Mouse (Mus musculus) neural tube, embryonic 14.5 days (tissue): ENCODE results near the gene Epn2. TPM values are rescaled to one million over a fixed set of nuclear protein-coding genes. Genes with fewer than 3 reads are reported as not detected.

ENCODE experiments used
- ATAC-seq: fragments of 200-750 bp; cut with Nextera tagmentation; 2 replicates; pipeline ENCODE4 v1.8.0; 2017; ENCODE audit warnings: low read depth, mild to moderate bottlenecking, moderate TSS enrichment, moderate library complexity
- H3K27ac ChIP-seq: fragments of 300-500 bp; sonication (generic); 2 replicates; pipeline ENCODE4 v1.5.1; 2014; ENCODE audit warnings: low read depth, mild to moderate bottlenecking, control low read depth, low read length, moderate library complexity, mixed read lengths
- H3K27me3 ChIP-seq: fragments of 300-500 bp; sonication (generic); 2 replicates; pipeline ENCODE4 v1.6.1; 2014; ENCODE audit warnings: low read length; ENCODE audit not compliant: control insufficient read depth, insufficient read depth
- H3K36me3 ChIP-seq: fragments of 300-500 bp; sonication (generic); 2 replicates; pipeline ENCODE4 v1.6.1; 2014; ENCODE audit warnings: low read length, mixed read lengths; ENCODE audit not compliant: control insufficient read depth, insufficient read depth
- H3K4me1 ChIP-seq: fragments of 300-500 bp; sonication (generic); 2 replicates; pipeline ENCODE4 v1.6.1; 2014; ENCODE audit warnings: low read length; ENCODE audit not compliant: control insufficient read depth, insufficient read depth
- H3K4me2 ChIP-seq: fragments of 300-500 bp; sonication (generic); 2 replicates; pipeline ENCODE4 v1.6.1; 2014; ENCODE audit warnings: mild to moderate bottlenecking, low read depth, low read length, control low read depth
- H3K4me3 ChIP-seq: fragments of 300-500 bp; sonication (generic); 2 replicates; pipeline ENCODE4 v1.5.1; 2014; ENCODE audit warnings: low read depth, low read length, control low read depth, mixed read lengths
- H3K9ac ChIP-seq: fragments of 300-500 bp; sonication (generic); replicated peaks from 2 replicates; pipeline ENCODE4 v1.6.1; 2014; ENCODE audit warnings: low read depth, mild to moderate bottlenecking, control low read depth, low read length, mixed read lengths
- H3K9me3 ChIP-seq: fragments of 300-500 bp; sonication (generic); 2 replicates; pipeline ENCODE4 v1.6.1; 2016; ENCODE audit warnings: low read length; ENCODE audit not compliant: control insufficient read depth
- WGBS: fragments of 180-500 bp; shearing (Covaris S2); extraction: QIAGEN DNeasy Blood & Tissue Kit; methylation state at CpG from one replicate; pipeline ENCODE4 v1.1.7; 2014; 5-methylcytosine and 5-hydroxymethylcytosine counted together
- polyA plus RNA-seq: library from polyadenylated mRNA; unstranded; fragments of >200 nt; fragmentation: Nextera tagmentation; extraction: Ambion mirVana; gene quantifications from 2 replicates; pipeline ENCODE4 v1.2.1, GENCODE M21; 2014

Gene Epn2
- polyA plus RNA-seq, 1 experiment from 2014 or later = 74.8 TPM

DNA sequence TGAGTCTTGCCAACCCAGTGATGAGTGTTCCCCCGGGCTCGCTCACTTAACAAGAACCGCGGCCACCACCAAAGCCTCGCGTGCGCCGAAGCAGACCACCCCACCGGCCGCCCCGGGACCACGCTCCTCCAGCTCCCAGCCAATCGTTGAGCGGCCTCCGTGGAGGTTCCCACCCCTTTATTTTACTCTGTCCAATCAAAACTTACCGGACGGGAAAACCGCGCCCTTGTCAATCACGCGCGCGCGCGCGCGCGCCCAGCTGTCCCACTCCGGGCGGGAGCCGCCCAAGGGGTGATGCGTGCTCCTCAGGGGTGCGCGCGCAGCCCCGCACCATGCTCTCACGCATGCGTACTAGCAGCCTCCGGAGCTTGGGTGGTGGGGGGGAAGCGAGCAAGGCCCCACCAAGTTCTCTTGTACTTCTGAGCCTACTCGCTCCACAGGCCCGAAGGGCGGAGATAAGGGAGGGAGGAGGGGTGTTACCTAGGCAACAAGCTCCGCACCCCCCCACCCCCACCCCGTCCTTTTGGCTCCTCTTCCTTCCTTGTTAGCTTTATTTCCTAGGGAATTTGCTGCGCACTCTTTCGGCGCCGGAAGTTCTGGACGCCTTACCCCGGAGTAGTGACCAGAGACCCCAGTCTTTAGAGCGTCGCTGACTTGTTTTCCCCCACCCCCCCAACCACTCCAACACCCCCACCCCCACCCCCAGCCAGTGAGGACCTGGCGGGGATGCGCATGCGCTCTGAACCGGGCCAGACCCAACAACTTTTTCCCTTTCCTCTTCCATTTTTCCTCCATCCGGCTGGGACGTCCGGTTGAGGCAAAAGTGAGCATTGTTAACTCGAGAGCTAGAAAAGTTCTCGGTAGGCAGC lies 85.1 kb downstream of the Epn2 start, which contains the start of gene Mapk7:
Gene Mapk7, minus strand, starts transcription at position 278 of the 869 bp plus-strand sequence.
- Histone ChIP-seq H3K4me2 (peak within 1 kb of the TSS; percentile 51), H3K36me3 (peaks cover 20% of the 10 kb centered on the region), H3K27me3 (no peaks in the 10 kb centered on the region), H3K4me1 (peaks cover 7% of the 10 kb centered on the region), H3K9me3 (no peaks in the 10 kb centered on the region), H3K9ac (peak within 1 kb of the TSS; percentile 84), H3K4me3 (peak within 1 kb of the TSS; percentile 70), H3K27ac (peak within 1 kb of the TSS; percentile 88)
- ATAC-seq = peak; percentile 97
- WGBS = under 1% methylated on average over 53 of the region's 62 CpGs

DNA sequence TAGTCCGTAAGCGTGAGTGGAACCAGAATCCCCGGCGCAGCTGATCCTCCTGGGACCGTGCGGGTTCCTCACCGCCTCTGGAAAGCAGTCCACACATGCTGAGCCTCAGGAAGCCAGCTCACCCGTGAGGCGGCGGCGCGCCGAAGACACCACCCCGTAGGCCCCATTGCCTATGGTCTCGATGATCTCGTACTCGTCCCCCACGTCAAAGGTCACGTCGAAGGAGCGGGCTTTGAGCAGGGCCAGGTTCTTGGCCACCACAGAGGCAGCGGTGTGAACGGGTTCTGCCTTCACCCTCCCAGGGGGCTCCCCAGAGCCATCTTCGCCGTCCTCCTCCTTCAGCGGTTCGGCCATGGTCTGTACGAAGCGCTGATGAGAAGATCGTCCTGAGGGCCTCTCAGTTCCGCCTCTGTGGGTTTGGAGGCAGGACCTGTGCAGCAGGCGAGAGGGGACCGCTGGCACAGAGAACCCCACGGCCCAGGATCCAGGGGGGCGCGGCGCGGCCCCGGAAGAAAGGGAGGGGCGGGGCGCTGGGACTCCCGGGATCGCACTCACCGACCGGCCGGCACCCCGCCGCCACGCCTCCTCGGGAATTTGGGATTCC lies 85.9 kb downstream of the Epn2 start:
- WGBS = under 1% methylated on average over 50 of the region's 50 CpGs
- Histone ChIP-seq H3K27me3 (no peaks in the 10 kb centered on the region), H3K9me3 (no peaks in the 10 kb centered on the region), H3K4me1 (peaks cover 7% of the 10 kb centered on the region), H3K9ac (peak overlapping the region; percentile 84), H3K4me2 (peak overlapping the region; percentile 51), H3K27ac (peak overlapping the region; percentile 88), H3K4me3 (peak overlapping the region; percentile 70), H3K36me3 (peaks cover 26% of the 10 kb centered on the region)
- peak; percentile 69 for ATAC-seq

DNA sequence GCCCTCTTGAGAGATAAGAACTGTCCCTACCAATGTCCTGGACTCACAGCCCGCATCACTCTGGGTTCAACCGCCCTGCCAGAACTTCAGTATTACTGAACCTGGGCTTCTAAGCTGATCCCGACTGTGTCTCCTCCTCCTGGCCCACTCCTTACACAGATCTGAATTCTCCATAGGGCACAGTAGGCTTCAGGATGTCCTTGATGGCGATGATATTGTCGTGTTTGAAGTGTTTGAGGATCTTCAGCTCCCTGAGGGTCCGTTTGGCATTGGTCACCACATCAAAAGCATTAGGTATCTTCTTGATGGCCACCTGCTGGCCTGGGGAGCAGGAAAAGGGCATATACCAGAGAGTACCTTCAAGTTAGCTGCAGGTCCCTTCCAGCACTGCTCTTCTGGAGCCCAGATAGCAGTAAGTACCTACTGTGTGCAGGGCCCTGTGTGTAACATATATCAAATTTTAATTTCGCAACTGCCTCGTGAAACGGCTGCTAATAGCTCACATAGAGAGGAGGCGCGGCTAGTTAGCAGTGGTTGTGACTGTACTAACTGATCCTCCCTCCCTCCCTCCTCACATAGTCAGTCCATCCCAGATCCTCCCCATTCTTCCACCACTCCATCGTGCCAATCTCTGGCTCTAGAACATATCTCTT lies 86.6 kb downstream of the Epn2 start:
- ATAC-seq = no peak
- WGBS = 74% methylated on average over 12 of the region's 12 CpGs
- Histone ChIP-seq H3K4me1 (peaks cover 7% of the 10 kb centered on the region), H3K27ac (peak overlapping the region; percentile 88; the same call in 1 of the 2 replicates), H3K4me3 (peak overlapping the region; percentile 70), H3K36me3 (peaks cover 31% of the 10 kb centered on the region), H3K4me2 (peak overlapping the region; percentile 51), H3K9me3 (no peaks in the 10 kb centered on the region), H3K9ac (peak overlapping the region; percentile 84), H3K27me3 (no peaks in the 10 kb centered on the region)

DNA sequence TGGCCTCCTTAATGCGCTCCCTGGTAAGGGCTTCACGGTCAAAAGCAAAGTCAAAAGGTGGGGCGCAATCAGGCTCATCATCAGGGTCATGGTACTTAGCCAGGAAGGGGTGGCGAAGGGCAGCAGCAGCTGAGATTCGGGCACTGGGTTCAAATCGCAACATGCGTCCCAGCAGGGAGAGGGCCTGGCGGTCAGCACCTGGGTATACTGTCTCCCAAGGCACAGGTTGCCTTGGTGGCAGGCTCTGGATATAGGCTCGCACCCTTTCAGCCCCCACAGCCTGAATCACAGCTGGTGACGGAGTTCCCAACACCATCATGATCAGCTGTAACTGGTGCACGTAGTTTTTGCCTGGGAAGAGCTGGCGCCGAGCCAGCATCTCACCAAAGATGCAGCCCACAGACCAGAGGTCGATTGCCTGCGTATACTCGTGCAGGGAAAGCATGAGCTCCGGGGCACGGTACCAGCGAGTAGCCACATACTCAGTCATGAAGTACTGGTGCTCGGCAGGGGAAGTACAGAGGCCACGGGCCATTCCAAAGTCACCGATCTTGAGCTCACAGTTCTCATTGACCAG lies 88.5 kb downstream of the Epn2 start:
- H3K36me3 ChIP-seq = peaks cover 31% of the 10 kb centered on the region
- H3K27ac ChIP-seq = no peak overlapping the region
- no peak overlapping the region for H3K4me2 ChIP-seq
- H3K27me3 ChIP-seq = no peaks in the 10 kb centered on the region
- ATAC-seq = no peak
- H3K4me3 ChIP-seq = no peak overlapping the region
- no peaks in the 10 kb centered on the region for H3K9me3 ChIP-seq
- H3K9ac ChIP-seq = no peak overlapping the region
- H3K4me1 ChIP-seq = peaks cover 14% of the 10 kb centered on the region
- WGBS = 88% methylated on average over 22 of the region's 22 CpGs

DNA sequence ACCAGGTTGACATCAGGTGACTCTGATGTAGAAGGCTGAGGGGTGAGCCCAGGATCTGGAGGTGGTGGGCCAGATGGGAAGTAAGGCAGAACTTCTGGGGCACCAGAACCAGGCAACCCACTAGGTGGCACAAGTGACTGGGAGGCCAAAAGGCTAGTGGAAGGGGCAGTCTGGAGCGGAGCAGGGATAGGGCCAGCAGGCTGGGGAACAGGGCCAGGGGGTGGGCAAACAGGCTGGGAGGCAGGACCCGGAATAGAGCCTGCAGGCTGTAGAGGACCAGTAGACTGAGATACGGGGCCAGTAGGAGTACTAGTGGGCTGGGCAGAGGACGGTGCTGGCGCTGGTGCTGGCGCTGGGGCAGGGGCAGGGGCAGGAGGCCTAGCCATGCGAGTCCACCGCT lies 89.6 kb downstream of the Epn2 start:
- H3K9ac ChIP-seq = no peak overlapping the region
- H3K4me1 ChIP-seq = peaks cover 19% of the 10 kb centered on the region
- no peak overlapping the region for H3K4me3 ChIP-seq
- WGBS = 91% methylated on average over 6 of the region's 8 CpGs
- peaks cover 31% of the 10 kb centered on the region for H3K36me3 ChIP-seq
- H3K4me2 ChIP-seq = no peak overlapping the region
- H3K9me3 ChIP-seq = no peaks in the 10 kb centered on the region
- H3K27ac ChIP-seq = no peak overlapping the region
- H3K27me3 ChIP-seq = no peaks in the 10 kb centered on the region
- no peak for ATAC-seq

DNA sequence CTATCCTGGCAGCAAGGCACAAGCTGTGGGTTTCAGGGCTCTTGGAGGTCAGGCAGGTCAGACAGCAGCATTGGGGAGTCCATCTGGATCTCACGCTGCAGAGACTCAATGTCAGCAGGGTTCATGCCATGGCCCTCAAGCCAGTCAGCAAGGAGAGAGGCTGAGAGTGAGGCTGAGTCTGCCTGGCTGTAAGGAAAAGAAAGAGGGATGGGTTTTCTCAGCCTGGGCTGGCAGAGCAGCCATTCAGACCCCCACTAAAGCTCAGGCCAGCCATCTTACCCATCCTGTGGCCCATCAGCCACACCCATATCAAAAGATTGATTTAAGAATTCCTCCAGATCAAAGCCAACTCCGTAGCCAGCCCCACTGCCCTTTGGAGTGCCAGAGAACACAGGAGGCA lies 90.4 kb downstream of the Epn2 start:
- WGBS = 74% methylated on average over 2 of the region's 2 CpGs
- no peaks in the 10 kb centered on the region for H3K27me3 ChIP-seq
- no peak overlapping the region for H3K4me3 ChIP-seq
- H3K4me2 ChIP-seq = no peak overlapping the region
- peaks cover 26% of the 10 kb centered on the region for H3K4me1 ChIP-seq
- no peaks in the 10 kb centered on the region for H3K9me3 ChIP-seq
- H3K27ac ChIP-seq = no peak overlapping the region
- no peak for ATAC-seq
- no peak overlapping the region for H3K9ac ChIP-seq
- H3K36me3 ChIP-seq = peaks cover 31% of the 10 kb centered on the region

DNA sequence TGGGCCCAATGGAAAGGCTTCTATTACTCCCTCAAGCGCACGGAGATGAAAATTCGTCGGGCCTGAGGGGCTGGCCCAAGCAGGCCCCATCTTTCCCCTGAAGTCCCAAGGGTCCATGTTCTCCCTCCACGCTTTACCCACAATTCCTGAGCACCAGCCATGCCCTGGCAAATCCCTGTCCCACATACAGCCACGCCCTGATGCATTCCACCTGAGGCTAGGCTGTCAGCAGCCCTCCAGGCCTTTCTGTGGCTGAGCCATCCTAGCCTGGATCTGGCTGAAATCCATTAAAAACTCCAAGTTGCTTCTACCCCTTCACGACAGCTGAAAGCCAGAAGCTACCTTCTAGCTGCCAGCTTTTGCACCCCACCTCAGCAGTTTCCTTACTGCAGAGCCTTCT lies 91.6 kb downstream of the Epn2 start:
- H3K4me1 ChIP-seq = peaks cover 25% of the 10 kb centered on the region
- WGBS = 76% methylated on average over 7 of the region's 7 CpGs
- no peaks in the 10 kb centered on the region for H3K9me3 ChIP-seq
- H3K4me2 ChIP-seq = no peak overlapping the region
- H3K9ac ChIP-seq = no peak overlapping the region
- H3K4me3 ChIP-seq = no peak overlapping the region
- no peaks in the 10 kb centered on the region for H3K27me3 ChIP-seq
- peaks cover 31% of the 10 kb centered on the region for H3K36me3 ChIP-seq
- H3K27ac ChIP-seq = peak overlapping the region; percentile 48; the same call in 1 of the 2 replicates
- no peak for ATAC-seq

DNA sequence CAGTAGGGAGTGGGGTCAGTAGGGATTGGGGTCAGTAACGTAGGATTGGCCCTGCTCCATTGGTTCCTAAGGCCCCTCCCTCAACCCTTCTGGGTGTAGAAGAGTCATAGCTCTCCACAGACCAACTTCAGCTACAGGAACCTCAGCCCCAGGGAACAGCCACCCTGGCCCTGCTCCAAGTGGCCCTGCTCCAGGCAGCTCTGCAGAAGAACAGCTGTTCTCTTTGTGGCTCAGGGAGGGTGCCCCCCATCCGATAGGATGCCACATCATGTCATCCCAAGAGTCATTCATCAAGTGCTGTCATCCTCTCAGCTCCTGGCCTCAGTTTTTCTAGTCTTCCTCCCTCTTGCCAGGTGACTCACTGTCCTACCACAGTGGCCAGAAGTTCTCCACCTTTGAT lies 92.1 kb downstream of the Epn2 start:
- Histone ChIP-seq H3K9ac (no peak overlapping the region), H3K27ac (peak overlapping the region; percentile 48; the same call in 1 of the 2 replicates), H3K27me3 (no peaks in the 10 kb centered on the region), H3K9me3 (no peaks in the 10 kb centered on the region), H3K4me1 (peaks cover 20% of the 10 kb centered on the region), H3K4me3 (no peak overlapping the region), H3K36me3 (peaks cover 31% of the 10 kb centered on the region), H3K4me2 (no peak overlapping the region)
- ATAC-seq = peak; percentile 39; the same call in 1 of the 2 replicates
- 18% methylated on average over 2 of the region's 2 CpGs for WGBS
